Mouse (Mus musculus): ENCODE data around the gene Nrde2. TPM values are rescaled to one million over a fixed set of nuclear protein-coding genes. Genes with fewer than 3 reads are reported as not detected.

The Nrde2 gene
- polyA plus RNA-seq, 1 experiment = 8.3 TPM

DNA sequence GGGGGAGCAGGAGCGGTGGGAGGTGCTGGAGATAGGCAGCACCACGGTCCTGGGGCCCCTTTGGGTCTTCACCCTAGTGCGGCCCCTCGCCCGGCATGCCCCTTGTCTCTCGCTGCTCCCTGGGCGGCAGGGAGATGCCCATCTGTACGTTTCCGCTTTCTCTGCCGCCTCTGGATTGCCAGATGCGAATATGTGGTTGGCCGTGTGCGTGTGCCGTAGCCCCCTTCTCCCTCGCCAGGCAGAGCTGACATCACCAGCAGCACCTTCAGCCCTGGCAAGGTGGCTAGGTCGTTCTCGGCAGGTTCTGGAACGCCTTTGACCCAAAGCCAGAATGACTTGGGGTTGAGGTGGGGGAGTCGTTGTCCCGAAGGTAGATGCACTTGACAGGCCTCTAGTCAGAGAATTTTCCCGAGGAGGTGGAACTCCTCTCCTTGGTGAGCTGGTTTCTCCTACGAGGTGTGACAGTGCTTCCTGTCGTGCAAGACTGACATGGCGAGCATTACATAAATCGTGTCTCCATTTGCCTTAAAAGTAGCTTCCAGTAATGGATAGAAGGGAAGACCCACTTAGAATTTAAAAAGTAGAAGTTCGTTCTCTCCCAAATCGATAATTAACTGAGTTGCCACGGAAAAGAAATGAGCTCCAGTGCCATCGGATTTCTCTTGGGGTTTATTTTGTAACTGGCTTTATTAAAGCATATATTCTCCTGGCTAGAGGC lies 41.4 kb upstream of the Nrde2 start:
- TF ChIP-seq CTCF (conservative IDR thresholded peaks at IDR 0.05; ENCODE audit: insufficient read depth, insufficient read length, low read depth, low read length) (no peak), POLR2A (IDR thresholded peaks at IDR 0.05; ENCODE audit: low read depth, low read length) (no peak)
- Histone ChIP-seq H3K4me3 (ENCODE audit: insufficient read depth, low read depth, low read length) (peak overlapping the region; percentile 80), H3K27me3 (replicated peaks; ENCODE audit: control insufficient read depth, insufficient read depth, low read length) (no peaks in the 10 kb centered on the region), H3K27ac (ENCODE audit: insufficient read depth, low read depth, low read length) (peak overlapping the region; percentile 66), H3K36me3 (ENCODE audit: control insufficient read depth, insufficient read depth, low read length) (peaks cover 9% of the 10 kb centered on the region), H3K4me1 (ENCODE audit: control insufficient read depth, insufficient read depth, low read length) (peaks cover 3% of the 10 kb centered on the region; the same call in 1 of the 2 replicates)
- 3% methylated on average over 29 of the region's 29 CpGs for WGBS
- DNase-seq = peak; percentile 30

- Histone ChIP-seq H3K4me3 (ENCODE audit: insufficient read depth, low read depth, low read length) (peak overlapping the region; percentile 80), H3K36me3 (ENCODE audit: control insufficient read depth, insufficient read depth, low read length) (peaks cover 4% of the 10 kb centered on the region; the same call in 1 of the 2 replicates), H3K4me1 (ENCODE audit: control insufficient read depth, insufficient read depth, low read length) (peaks cover 3% of the 10 kb centered on the region; the same call in 1 of the 2 replicates), H3K27me3 (replicated peaks; ENCODE audit: control insufficient read depth, insufficient read depth, low read length) (no peaks in the 10 kb centered on the region), H3K27ac (ENCODE audit: insufficient read depth, low read depth, low read length) (peak overlapping the region; percentile 68)
- DNase-seq = peak; percentile 67
- TF ChIP-seq POLR2A (IDR thresholded peaks at IDR 0.05; ENCODE audit: low read depth, low read length) (no peak), CTCF (conservative IDR thresholded peaks at IDR 0.05; ENCODE audit: insufficient read depth, insufficient read length, low read depth, low read length) (no peak)
- under 1% methylated on average over 86 of the region's 86 CpGs for WGBS
Observed at GRCm38 (mm10) chr12:100199891-100200644, 40.6 kb upstream of the Nrde2 start.

DNA sequence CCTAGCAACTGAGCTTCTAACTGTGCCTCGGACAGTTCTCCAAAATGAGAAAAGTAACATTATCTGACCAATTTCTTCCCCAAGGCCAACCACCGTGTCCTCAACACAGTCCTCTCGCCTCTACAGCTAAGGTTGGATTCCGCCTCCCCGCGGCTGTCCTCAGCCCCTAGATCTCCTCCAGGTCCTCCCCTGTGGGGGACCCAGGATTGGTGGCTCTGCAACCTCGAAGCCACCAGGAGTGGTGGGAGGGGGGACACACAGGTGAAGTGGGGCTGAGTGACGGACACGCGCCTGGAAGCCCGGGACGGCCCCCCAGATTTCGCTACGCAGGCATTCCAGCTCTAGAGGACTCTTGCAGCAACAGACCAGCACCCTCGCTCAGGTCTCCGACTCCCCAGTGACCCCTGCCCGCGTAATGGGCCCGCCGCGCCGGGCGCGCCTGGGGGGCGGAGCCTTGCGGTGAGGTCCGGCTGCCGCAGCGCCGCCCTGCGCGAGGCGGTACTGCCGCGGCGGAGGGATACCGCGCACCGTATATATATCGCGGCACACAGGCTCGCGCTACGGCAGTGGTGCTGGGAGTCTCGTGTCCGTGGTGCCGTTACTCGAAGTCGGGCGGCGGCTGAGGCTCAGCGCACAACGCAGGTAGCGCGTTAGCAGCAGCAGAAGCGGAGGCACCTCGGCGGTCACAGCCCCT lies 39.7 kb upstream of the Nrde2 start, which contains the start of gene Calm1:
TSS of gene Calm1 (plus strand) at position 469 of the 694 bp plus-strand sequence.
- Histone ChIP-seq H3K36me3 (ENCODE audit: control insufficient read depth, insufficient read depth, low read length) (peaks cover 4% of the 10 kb centered on the region; the same call in 1 of the 2 replicates), H3K4me1 (ENCODE audit: control insufficient read depth, insufficient read depth, low read length) (peaks cover 3% of the 10 kb centered on the region; the same call in 1 of the 2 replicates), H3K27ac (ENCODE audit: insufficient read depth, low read depth, low read length) (peak within 1 kb of the TSS; percentile 75), H3K27me3 (replicated peaks; ENCODE audit: control insufficient read depth, insufficient read depth, low read length) (no peaks in the 10 kb centered on the region), H3K4me3 (ENCODE audit: insufficient read depth, low read depth, low read length) (peak within 1 kb of the TSS; percentile 80)
- under 1% methylated on average over 58 of the region's 58 CpGs for WGBS
- peak; percentile 95 for DNase-seq
- TF ChIP-seq CTCF (conservative IDR thresholded peaks at IDR 0.05; ENCODE audit: insufficient read depth, insufficient read length, low read depth, low read length) (no peak), POLR2A (IDR thresholded peaks at IDR 0.05; ENCODE audit: low read depth, low read length) (peak; percentile 100)

- no peaks in the 10 kb centered on the region for H3K27me3 ChIP-seq (replicated peaks; ENCODE audit: control insufficient read depth, insufficient read depth, low read length)
- H3K36me3 ChIP-seq (ENCODE audit: control insufficient read depth, insufficient read depth, low read length) = no peaks in the 10 kb centered on the region
- DNase-seq = no peak
- 0 out of 2 replicates have a peak, but pooled peaks cover 3% of the 10 kb centered on the region for H3K4me1 ChIP-seq (ENCODE audit: control insufficient read depth, insufficient read depth, low read length)
- no peak overlapping the region for H3K4me3 ChIP-seq (ENCODE audit: insufficient read depth, low read depth, low read length)
- 70% methylated on average over 7 of the region's 7 CpGs for WGBS
- no peak for TF ChIP-seq CTCF (conservative IDR thresholded peaks at IDR 0.05; ENCODE audit: insufficient read depth, insufficient read length, low read depth, low read length)
- TF ChIP-seq POLR2A (IDR thresholded peaks at IDR 0.05; ENCODE audit: low read depth, low read length) = no peak
- H3K27ac ChIP-seq (ENCODE audit: insufficient read depth, low read depth, low read length) = no peak overlapping the region
Observed at GRCm38 (mm10) chr12:100196786-100197185, 37.3 kb upstream of the Nrde2 start.

DNA sequence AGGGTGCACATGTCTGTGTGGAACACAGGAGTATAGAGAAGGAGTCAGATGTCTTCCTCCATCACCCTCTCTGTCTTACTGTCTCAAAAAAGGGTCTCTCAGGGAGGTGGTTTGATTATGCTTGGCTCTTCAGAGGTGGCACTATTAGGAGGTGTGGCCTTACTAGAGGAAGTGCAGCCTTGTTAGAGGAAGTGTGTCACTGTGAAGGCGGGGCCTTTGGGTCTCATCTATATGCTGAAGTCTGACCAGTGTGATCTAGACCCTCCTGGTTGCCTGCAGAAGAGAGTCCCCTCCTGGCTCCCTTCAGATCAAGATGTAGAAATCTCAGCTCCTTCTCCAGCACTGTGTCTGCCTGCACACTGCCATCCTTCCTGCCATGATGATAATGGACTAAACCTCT lies 34.7 kb upstream of the Nrde2 start:
- H3K27ac ChIP-seq (ENCODE audit: insufficient read depth, low read depth, low read length) = no peak overlapping the region
- no peak for DNase-seq
- H3K36me3 ChIP-seq (ENCODE audit: control insufficient read depth, insufficient read depth, low read length) = no peaks in the 10 kb centered on the region
- TF ChIP-seq CTCF (conservative IDR thresholded peaks at IDR 0.05; ENCODE audit: insufficient read depth, insufficient read length, low read depth, low read length) = no peak
- no peak for TF ChIP-seq POLR2A (IDR thresholded peaks at IDR 0.05; ENCODE audit: low read depth, low read length)
- H3K4me3 ChIP-seq (ENCODE audit: insufficient read depth, low read depth, low read length) = no peak overlapping the region
- 88% methylated on average over 1 of the region's 1 CpGs for WGBS
- no peaks in the 10 kb centered on the region for H3K4me1 ChIP-seq (ENCODE audit: control insufficient read depth, insufficient read depth, low read length)
- H3K27me3 ChIP-seq (replicated peaks; ENCODE audit: control insufficient read depth, insufficient read depth, low read length) = no peaks in the 10 kb centered on the region

- DNase-seq = no peak
- Histone ChIP-seq H3K4me1 (ENCODE audit: control insufficient read depth, insufficient read depth, low read length) (peaks cover 3% of the 10 kb centered on the region; the same call in 1 of the 2 replicates), H3K27me3 (replicated peaks; ENCODE audit: control insufficient read depth, insufficient read depth, low read length) (no peaks in the 10 kb centered on the region), H3K27ac (ENCODE audit: insufficient read depth, low read depth, low read length) (no peak overlapping the region), H3K36me3 (ENCODE audit: control insufficient read depth, insufficient read depth, low read length) (no peaks in the 10 kb centered on the region), H3K4me3 (ENCODE audit: insufficient read depth, low read depth, low read length) (no peak overlapping the region)
- WGBS = 93% methylated on average over 6 of the region's 6 CpGs
- no peak for TF ChIP-seq POLR2A (IDR thresholded peaks at IDR 0.05; ENCODE audit: low read depth, low read length)
- TF ChIP-seq CTCF (conservative IDR thresholded peaks at IDR 0.05; ENCODE audit: insufficient read depth, insufficient read length, low read depth, low read length) = no peak
Observed at GRCm38 (mm10) chr12:100190802-100191201, 31.3 kb upstream of the Nrde2 start.

Measured in kidney, adult 2 months (tissue).